Mouse (Mus musculus) CD8-positive naive resting alpha-beta T cell, adult 2 months (primary cell): Measurements from ENCODE around the gene Poldip3.

ENCODE experiments used
- DNase-seq, 2 experiments: peaks; one replicate each; pipeline ENCODE4 v3.0.0; 2022; ENCODE audit warnings: low read depth in 2 of 2, low spot score in 2 of 2

Poldip3 gene

DNA sequence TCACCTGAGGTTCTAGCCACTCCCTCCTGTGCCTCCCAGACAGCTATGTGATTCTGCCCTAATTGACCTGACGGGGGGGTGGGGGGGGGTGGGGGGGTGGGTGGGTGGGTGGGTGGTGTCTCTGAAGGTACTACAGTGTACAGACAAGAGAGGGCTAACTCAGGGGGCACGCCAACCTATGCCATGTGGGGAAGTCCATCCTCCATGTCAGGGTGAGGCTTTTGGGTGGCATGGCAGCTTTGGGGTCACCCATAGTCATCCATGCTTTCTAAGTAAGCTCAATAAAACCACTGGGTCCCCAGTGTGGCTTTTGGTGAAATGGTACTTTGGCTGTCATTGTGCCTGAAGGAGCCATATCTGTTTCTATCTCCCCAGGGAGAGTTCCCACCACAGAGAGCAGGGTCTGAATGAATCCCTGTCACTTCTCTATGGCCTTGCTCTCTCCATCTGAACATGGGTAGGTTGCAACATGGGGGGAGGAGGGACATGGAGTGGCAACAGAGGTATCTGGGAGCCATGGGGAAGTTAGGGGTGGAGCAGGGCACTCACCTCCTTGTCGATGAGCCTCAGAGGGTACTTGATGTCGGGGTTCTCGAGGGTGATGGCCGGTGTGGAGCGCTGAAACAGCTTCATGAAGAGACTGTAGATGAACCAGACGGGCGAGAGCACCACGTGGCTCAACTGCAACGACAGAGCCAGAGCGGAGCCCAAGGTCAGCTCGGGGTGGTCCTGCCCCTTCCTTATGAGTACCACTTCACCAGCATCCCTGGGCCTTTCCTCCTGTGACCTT is 16.5 kb upstream of the Poldip3 start:
- DNase-seq, result no peak

DNA sequence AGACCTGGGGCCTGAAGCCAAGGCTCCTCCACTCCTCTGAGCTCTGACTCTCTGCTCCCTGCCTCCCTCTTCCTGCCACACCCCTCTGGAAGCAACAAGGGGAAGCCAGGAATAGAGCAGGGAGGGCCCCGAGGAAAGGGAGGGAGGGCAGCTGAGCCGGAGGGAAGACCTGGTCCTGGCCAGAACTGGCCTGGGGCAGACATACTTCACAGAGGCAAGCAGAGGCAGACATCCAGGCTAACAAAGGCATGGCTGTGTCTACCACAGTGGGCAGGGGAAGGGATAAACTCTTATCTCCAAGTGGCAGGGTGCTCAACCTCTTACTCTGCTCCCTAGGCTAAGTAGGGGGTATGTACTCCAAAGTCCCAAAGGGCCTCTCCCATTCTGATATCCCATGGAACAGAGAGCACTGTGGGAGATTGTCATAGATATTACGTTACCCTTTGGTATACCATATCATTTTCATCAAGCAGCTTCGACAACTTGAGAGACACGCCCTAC is 15.8 kb upstream of the Poldip3 start:
- no peak for DNase-seq

DNA sequence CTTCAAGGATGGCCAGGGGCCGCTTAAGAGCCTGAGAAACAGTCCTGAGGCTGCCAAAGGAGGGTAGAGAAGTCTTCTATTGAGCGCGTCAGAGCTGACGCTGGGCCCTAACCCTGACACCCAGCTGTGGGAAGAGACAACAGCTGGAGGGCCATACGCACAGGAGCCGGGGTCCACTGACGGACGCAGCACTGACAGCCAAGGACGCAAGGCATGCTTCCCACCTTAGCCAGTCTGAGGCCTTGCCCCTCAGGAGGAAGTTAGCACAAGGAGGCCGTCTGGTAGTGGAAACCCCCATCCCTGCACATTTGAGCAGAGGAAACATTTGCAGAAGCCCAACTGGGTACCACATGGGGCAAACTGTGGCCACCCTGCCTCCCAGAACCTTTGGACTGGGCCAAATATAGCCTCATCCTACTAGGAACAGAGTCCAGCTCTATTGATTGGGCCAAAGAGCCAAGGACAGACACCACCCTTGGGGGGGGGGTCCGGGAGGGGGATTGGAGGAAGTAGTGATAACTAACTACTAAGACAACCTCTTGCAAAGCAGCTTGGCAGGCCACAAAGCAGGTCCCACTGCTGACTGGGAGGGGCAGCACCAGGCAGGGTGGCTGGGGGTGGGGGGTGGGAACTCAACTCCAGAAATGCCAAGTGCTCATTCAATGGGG is 13.8 kb upstream of the Poldip3 start:
- DNase-seq, result no peak

DNA sequence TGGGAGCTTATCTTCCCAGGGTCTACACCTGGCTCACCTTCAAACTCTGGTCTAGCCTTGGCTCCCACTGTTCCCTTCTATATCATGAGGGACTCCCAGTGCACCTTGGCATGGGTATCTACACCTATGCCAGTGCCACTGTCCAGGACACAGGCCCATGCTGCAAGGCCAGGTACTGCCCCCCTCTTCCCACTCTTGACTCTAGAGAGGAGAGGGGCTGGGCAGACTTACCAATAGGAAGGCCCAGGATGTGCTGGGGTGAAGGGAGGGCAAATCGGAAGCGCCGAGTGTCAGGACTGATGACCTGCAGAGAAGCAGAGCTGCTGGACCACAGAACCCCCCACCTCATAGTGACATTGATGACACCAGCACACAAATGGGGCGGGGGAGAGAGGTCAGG is 12.8 kb upstream of the Poldip3 start:
- DNase-seq, result no peak

DNA sequence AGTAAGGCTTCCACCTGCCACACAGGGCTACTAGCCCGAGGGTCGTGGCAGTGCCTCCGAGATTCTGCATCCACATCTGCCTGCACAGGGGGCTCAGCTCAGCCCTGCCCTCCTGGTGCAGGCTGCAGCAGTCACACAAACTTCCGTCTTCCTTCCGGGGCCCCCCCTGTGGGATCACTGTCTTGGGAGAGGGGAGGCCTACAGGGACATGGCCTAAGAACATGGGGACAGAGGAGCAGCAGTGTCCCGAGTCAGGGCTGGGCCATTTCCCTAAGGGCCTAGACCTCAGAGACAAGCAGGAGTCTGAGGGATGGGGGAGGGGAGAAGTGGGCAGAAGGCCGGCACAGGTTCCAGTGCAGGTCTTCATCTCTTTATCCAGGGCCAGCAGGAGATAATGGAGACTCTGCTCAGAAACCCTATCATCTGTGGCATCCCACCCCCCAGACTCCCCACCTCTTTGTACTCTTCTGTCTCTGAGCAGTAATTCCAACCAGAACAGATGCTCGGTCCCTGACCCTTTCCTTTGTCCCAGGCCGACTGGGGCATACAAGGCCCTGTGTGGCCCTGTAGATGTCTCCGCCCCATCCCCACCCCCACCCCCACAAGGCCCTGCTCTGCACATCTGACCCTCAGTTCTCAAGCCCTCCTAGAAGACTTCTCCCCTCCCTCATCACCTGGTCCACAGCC is 12.0 kb upstream of the Poldip3 start:
- DNase-seq, result no peak

DNA sequence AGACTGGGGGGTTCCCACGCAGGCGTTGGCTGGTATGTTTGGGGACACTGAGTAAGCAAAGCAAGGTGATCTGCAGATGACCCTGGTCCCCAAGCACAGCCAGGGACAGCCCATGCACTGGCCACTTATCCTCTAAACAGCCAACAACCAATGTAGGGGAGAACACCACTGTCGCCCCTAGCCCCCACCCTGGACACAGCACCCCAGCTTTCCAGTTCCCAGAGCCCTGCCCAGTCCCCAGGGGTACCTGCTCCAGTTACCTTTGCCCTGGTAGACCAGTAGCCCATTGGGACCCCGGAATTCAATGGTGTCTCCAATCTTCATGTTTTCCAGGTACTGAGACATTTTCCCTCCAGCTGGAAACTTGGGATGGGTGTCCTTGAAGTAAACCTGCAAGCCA is 11.4 kb upstream of the Poldip3 start:
- DNase-seq, result no peak

DNA sequence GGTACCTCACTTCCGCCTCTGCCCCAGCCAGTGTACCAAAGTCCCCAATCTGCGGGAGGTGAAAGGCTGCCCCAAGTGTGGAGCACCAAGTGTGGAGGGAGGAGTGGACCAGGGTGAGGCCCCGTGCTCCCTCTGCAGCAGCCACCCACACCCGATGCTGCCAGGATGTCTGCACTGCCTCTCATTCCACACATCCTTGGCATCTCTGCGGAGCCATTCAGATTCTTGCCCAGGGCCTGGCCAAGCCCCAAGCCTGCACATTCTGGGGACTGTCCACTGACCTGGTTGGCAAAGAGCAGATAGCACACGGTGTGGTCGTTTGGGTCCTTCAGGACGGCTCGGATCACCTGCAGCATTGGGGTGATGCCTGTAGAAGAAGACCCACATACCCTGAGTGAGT is 10.6 kb upstream of the Poldip3 start:
- no peak for DNase-seq

DNA sequence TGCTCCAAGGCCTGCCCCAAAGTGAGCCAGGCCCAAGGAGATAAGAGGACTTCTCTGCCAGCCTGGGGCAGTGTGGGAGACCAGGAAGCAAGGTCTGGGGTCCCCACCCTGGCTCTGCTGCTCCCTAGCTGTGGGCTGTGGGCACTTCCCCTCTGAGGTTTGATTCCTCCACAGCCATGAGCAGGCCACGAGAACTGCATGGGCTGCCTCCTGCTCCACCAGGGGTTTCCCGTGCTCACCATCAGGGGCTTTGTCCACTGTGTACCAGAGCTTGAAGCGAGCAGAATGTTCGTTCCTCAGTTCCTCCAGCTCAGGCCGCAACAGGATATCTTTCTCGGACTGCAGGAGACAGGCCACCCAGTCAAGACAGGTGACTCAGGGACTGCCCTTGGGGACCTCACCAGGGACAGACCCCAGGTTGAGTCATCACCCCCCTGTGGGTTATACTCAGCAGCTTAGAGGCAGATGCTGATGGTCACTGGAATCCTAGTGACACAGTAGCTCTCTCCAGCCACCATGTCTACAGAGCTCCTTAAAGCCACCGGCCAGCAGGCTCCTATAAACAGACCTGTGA is 9.5 kb upstream of the Poldip3 start:
- DNase-seq, result no peak

DNA sequence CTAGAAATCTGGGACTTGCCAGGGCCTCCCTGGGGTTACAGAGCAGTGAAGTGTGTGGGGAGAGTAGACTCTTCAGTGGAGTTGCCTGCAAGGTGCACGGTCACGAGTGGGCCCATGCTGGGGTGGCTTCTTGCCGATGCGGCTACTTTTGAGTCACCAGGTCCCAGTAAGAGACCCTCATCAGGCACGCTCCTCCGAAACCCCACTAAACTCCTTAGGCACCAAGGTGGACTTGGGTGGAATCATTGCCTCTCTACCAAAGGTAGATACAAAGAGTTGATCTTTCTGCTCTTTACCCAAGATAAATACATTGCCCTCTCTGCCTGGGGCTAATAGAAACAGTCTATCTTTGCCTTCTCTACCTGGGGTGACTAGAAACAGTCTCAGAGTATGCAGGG is 8.5 kb upstream of the Poldip3 start:
- no peak for DNase-seq

DNA sequence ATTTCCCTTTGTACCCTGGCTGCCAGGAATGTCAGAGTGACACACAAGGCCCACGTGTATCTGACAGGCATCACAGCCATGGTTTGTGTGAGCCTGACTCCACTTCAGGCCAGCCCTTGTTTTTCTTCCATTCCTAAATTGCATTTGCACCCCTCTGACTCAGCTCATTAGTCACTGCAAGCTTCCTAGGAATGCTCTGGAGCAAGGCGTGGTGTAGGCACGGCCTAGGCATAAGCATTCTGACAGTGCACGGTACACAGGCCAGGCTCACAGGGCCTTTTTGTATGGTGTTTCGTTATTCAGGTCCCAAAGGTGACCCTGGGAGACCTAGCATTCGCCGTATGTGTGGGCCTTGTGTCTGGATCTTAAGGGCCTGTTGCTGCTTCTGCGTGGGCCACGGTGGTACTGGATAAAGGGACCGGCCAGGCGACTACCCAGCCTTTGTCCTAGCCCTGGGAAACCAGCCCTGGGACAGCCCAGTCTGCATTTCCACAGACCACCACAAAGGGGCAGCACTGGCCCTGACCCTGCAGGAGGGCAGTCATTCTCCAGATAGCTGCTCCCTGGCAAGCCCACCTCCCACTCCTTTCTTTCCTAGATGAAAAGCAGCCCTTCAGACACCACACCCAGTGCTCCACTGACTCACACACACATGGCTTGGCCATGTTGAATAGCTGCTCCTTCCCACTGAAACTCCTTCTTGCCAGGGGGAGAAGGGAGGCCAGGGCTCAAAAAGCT is 7.9 kb upstream of the Poldip3 start:
- peak; percentile 29 to 59 for DNase-seq

DNA sequence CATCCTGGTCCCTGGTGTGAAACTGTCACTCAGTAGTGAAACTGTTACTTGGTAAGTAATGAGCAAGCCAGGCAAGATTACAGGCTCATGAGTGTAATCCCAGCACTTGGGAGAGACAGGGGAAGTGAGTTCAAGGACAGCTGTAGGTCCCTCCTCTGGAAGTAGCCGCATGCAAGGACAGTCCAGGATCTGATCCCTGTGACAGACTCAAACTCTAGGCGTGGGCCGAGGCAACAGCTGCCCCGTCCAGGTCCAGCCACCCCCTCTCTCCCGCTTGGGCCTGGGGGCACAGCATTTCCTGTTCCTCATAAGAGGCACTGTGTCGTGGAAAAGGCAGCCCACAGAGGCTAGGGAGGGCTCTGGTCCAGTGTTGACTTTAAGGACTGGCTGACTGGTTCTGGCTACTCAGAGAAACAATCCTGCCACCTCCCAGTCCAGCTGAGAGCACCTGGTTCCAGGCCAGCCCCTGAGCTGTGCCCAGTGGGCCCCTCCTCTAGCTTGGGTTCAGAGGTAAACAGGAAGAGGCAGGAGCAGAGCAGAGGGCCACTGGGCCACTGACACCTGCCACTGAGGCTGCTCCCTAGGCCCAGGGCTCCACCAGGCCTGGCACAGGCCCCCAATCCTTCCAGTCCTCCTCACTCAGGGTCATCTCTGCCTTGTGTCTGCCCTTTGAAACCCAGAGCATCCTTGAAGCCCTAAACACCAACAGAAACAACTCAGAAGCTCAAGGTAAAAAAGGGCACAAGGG is 6.7 kb upstream of the Poldip3 start:
- no peak for DNase-seq

DNA sequence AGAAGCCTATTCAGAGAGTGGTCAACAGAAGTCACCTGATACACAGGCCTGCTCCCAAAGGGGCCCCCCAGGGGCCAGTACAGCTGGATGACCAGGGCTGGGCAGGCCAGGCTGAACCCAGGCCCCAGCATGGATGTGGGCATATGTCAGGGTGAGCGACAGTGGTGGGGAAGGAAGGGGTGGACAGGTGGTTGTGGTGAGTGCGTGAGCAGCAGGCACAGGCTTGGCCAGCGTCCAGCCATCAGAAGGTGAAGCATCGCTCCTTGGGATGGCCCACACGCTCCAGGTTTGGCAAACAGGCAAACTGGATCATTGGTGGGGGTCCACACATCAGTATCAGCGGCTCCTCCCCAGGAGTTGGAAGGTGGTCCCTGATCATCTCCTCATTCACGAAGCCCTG is 5.1 kb upstream of the Poldip3 start:
- no peak for DNase-seq

DNA sequence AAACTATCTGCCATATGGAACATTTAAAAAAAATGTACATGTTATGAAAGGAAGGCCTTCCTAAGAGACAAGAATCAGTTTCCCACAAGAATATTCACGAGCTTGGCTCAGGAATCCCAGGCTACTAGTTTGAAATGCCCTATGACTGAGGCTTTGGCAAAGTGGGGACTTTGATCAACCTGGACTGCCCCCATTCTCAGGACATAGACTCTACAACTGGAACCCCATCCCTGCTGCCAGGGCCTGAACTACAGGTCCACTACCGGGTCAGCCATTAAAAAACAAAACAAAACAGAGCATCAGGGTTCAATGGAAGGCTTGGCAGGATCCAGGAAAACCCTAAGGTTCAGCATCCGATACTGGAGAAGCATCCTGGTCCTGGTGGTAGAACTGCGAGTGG is 1.5 kb upstream of the Poldip3 start:
- no peak for DNase-seq

DNA sequence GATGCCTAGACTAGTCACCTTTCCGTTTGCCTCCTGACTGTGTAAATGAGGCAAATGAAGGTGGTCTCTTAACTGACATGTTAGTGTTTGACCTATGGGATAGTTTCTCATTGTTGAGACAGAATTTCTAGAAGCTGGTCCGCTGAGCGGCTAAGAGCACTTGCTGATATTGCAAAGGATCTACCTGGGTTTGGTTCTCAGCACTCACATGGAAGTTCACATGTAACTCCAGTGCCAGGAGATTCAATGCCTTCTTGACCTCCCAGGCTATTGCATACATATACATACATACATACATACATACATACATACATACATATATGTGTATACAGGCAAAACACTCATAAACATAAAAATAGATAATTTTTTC is 874 bp upstream of the Poldip3 start:
- no peak for DNase-seq

DNA sequence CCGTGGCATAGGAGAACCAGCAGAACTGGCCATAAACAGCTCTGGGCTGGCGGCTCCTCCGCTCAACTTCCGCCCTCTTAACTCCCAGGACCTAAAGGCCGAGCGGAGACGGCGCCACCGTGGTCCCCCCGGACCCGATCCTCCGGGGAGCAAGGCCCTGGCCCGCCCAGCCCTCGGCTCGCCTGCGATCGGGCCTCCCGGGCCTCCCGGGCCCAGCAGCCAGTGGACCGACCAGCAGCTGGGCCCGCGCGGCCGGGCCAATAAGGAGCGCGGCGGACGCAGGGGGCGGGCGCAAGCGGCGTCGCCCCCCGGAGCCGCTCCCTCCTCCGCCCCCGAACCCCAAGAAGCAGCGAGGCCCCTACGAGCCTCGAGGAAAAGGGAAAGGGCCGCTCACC is 386 bp downstream of the Poldip3 start:
- DNase-seq, result no peak

DNA sequence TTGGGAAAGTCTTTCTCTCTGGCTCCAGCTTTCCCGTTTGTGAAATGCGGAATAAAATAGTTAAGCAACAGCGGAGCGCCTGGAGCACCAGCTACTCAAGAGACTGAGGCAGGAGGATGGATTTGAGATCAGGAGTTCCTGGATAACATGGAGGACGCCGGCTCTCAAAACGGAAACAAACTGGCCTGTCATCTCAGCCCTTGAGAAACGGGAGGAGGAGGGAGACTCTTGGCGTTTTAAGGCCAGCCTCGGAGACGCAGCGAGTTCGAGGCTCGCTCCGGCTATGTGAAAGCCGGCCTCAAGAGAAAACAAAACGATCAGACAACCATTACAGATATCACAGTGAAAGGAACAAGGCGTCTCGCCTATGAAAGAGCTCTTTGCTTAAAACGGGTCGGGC is 789 bp downstream of the Poldip3 start:
- DNase-seq, result no peak

DNA sequence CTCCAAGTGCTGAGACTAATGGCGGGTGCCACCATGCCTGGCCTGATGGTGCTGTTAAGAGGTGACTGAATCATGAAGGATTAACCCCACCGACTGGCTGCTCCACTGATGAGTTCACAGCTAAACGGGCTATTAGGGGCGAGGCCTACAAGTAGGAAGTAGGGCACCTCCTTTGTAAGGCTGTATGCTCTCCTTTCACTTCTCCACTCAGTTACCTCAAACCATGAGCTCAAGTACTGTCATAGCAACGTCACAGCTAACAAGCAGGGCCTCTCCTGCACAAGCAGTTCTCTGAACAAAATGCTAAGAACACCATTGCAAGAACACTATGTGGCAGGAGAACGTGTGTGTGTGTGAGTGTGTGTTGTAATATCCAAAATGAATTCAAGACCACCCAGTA is 3.6 kb downstream of the Poldip3 start:
- DNase-seq, result no peak

DNA sequence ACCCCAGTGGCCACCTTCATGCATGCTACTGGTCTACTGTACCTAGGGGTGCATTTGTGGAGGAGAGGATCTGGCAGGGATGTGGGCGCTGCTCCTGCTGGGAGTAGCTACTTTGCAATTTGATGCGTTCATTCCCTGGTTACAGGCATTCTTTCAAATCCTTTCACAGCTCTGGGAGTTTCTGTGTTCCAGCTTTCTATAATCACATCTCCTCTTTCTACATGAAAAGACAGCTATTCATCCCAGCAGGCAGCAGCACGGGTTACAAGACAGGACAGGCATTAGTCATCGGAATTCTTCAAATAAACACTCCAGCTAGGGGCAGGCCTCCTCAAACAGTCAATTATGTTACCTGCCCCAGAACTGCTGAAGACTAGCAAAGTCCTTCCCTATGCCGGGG is 6.3 kb downstream of the Poldip3 start:
- DNase-seq, result no peak

DNA sequence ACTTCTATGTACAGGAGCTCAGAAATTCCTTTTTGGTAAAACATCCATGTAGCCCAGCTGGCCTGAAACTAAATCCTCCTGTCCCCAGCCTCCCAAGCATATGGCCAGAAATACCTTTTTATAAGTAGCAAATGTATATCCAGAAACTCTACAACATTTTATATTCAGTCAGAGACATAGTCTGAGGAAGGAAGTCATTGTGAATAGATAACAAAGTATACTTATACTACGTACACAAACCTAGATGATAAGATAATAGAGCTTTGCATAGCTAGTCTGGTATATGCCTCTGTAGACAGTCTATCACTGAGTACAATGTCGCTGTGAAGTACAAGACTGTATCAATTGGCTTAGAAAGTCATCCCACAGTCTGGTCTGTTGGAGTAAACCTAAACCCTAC is 13.5 kb downstream of the Poldip3 start:
- no peak for DNase-seq

DNA sequence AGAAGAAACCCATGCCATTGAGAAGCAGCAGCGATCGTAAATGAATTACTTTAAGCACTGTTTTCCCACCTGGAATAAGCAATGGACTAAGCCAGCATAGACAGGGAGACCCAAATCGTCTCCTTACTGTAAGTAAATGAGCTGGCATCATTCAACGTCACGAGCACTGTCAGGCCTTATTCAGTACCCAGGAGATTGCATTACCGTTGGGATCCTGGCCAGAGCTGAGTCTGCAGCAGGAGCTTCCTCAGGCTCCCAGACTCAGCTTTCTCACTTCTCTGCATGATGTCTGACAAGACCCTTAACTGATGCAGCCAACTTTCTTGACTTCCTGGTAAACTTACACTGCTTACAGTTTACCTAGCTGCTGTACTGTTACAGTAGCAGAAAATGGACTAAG is 14.5 kb downstream of the Poldip3 start:
- no peak for DNase-seq
